Mouse (Mus musculus) G1E (cell line): Measurements from ENCODE around the gene Vav1. TPM values are rescaled to one million over a fixed set of nuclear protein-coding genes. Genes with fewer than 3 reads are reported as not detected.

Experiments used
- ATAC-seq: 2 replicates; pipeline ENCODE4 v1.8.0; 2016; ENCODE audit warnings: mild to moderate bottlenecking; ENCODE audit not compliant: insufficient number of reproducible peaks, poor library complexity, low FRiP score, severe bottlenecking; ENCODE audit errors: extremely low read depth
- DNase-seq: peaks from one replicate; pipeline ENCODE4 v3.0.0; 2012; ENCODE audit warnings: low spot score
- H3K27me3 ChIP-seq: 2 replicates; pipeline ENCODE4 v1.6.1; 2012; ENCODE audit warnings: mild to moderate bottlenecking, low read length, inconsistent platforms; ENCODE audit not compliant: insufficient read depth
- H3K36me3 ChIP-seq: replicated peaks from 2 replicates; pipeline ENCODE3; 2012; ENCODE audit warnings: mild to moderate bottlenecking, inconsistent platforms
- H3K4me1 ChIP-seq: 2 replicates; pipeline ENCODE4 v1.6.1; 2012; ENCODE audit warnings: low read depth, low read length, inconsistent platforms, mixed read lengths; ENCODE audit not compliant: insufficient read depth
- H3K4me3 ChIP-seq: 2 replicates; pipeline ENCODE4 v1.5.1; 2012; ENCODE audit warnings: low read depth, mild to moderate bottlenecking, inconsistent platforms, low read length, moderate library complexity, mixed read lengths
- H3K9me3 ChIP-seq: replicated peaks from 2 replicates; pipeline ENCODE4 v1.6.1; 2012; ENCODE audit warnings: inconsistent platforms
- CTCF ChIP-seq: IDR thresholded peaks from 2 replicates; pipeline ENCODE4 v1.5.1; 2012; ENCODE audit warnings: low read depth, low read length, inconsistent platforms, mixed read lengths
- GATA1 ChIP-seq: IDR thresholded peaks from 2 replicates; pipeline ENCODE4 v1.6.1; 2012; ENCODE audit warnings: borderline replicate concordance, low read length, inconsistent platforms, mixed read lengths
- GATA2 ChIP-seq: IDR thresholded peaks from 2 replicates; pipeline ENCODE4 v1.6.1; 2012; ENCODE audit warnings: low read depth, low read length, inconsistent platforms, borderline replicate concordance
- POLR2AphosphoS5 ChIP-seq: IDR thresholded peaks from 2 replicates; pipeline ENCODE4 v1.6.1; 2012; ENCODE audit warnings: low read depth, low read length, inconsistent platforms; ENCODE audit not compliant: insufficient replicate concordance
- TAL1 ChIP-seq: conservative IDR thresholded peaks from 2 replicates; pipeline ENCODE4 v1.6.1; 2012; ENCODE audit warnings: low read depth, low read length, inconsistent platforms, mixed read lengths
- polyA plus RNA-seq: library from polyadenylated mRNA; stranded (reverse); fragments of >175 nt; gene quantifications from 2 replicates; pipeline ENCODE4 v1.2.3, GENCODE M21; 2012
- total RNA-seq, 2 experiments: library from RNA; stranded (forward) in 1 of 2; stranded (reverse) in 1 of 2; fragments of 200-1000 nt in 1 of 2; fragments of >200 nt in 1 of 2; fragmentation: Nextera tagmentation in 1 of 2; gene quantifications; 2 replicates each; pipeline ENCODE4 v1.2.3; 2014 to 2017

Vav1 gene
- total and polyA plus RNA-seq, 3 experiments = 48.1 to 175 (median 50.0) TPM

DNA sequence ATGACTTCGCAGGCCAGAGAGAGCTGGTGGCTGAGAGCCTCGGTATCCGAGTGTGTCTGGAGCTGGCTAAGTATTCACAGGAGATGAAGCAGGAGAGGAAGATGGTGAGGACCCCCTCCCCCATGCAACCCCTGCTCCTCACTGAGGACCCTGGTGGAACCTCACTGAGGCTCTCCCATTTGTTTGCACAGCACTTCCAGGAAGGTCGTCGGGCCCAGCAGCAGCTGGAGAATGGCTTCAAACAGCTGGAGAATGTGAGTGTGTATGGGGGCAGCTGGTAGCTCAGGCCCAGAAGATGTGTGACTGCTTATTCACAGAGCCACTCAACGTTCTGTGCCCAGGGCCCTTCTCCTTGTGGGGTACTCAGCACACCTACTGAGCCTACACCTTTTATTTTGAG lies 25.6 kb upstream of the Vav1 start:
- DNase-seq (no peak), ATAC-seq (no peak)
- no peak overlapping the region for H3K4me3 ChIP-seq
- H3K4me1 ChIP-seq = peaks cover 37% of the 10 kb centered on the region
- H3K36me3 ChIP-seq = peaks cover 59% of the 10 kb centered on the region
- H3K9me3 ChIP-seq = no peaks in the 10 kb centered on the region
- TF ChIP-seq GATA1 (no peak), POLR2AphosphoS5 (no peak)
- peaks cover 6% of the 10 kb centered on the region; the same call in 1 of the 2 replicates for H3K27me3 ChIP-seq

DNA sequence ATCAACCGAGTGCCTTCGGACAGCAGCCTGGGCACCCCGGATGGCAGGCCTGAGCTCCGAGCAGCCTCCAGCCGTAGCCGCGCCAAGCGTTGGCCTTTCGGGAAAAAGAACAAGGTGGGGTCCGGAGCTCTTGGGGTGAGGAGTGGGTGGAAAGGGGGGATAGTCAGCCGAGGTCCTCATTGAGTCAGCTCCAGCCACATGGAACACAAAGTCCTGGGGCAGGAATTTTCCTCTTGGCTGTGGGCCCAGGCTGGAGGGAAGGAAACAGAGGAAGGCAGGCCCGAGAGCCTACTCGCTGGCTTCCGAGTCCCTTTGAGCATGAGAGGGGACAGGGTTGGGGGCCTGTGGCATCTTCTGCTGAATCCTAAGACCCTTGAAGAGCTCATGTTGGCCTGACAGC lies 23.5 kb upstream of the Vav1 start:
- H3K36me3 ChIP-seq = peaks cover 78% of the 10 kb centered on the region
- no peak for DNase-seq

DNA sequence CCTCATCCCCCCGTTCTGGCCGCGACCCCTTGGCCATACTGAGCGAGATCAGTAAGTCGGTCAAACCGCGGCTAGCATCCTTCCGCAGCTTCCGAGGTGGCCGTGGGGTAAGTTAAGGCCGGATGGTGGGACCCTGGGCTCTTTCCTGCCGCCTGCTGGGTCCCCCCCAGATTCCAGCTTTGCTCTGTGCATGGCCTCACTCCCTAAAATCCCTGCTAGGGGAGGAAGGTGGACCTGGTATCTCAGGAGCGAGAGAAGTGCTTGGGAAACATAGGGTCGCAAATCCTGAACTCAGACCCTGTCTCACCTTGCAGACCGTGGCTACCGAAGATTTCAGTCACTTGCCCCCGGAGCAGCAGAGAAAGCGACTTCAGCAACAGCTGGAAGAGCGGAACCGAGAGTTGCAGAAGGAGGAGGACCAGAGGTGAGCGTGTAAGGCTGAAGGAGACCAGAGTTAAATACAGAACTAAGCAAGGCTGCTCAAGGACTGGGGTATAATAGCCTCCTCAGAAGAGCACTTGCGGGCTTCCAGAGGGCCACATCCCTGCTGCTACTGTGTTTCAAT lies 21.9 kb upstream of the Vav1 start:
- Histone ChIP-seq H3K27me3 (no peaks in the 10 kb centered on the region), H3K4me3 (no peak overlapping the region), H3K36me3 (peaks cover 92% of the 10 kb centered on the region), H3K9me3 (no peaks in the 10 kb centered on the region), H3K4me1 (peaks cover 15% of the 10 kb centered on the region)
- TF ChIP-seq TAL1 (no peak), CTCF (no peak), GATA1 (no peak), GATA2 (no peak), POLR2AphosphoS5 (no peak)
- ATAC-seq (no peak), DNase-seq (no peak)

More for the DNA sequence above, 23.5 kb upstream of the Vav1 start:
- no peak overlapping the region for H3K4me3 ChIP-seq
- H3K9me3 ChIP-seq = no peaks in the 10 kb centered on the region
- peaks cover 18% of the 10 kb centered on the region for H3K4me1 ChIP-seq
- peaks cover 4% of the 10 kb centered on the region; the same call in 1 of the 2 replicates for H3K27me3 ChIP-seq
- ATAC-seq = no peak
- TF ChIP-seq CTCF (no peak), POLR2AphosphoS5 (no peak), GATA1 (no peak), GATA2 (no peak), TAL1 (no peak)

DNA sequence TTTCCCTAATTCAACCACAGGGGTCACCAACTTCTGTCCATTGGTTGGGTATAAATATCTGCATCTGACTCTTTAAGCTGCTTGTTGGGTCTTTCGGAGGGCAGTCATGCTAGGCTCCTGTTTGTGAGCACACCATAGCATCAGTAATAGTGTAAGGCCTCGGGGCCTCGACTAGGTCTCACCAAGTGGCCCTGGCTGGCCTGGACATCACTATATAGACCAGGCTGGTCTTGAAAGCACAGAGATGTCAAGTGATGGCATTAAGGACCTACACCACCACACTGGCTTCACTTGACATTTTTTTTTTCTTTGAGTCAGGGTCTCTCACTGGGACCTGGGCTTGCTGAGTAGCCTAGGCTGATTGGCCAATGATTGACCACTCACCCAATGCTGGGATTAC lies 20.7 kb upstream of the Vav1 start:
- no peak for TF ChIP-seq TAL1
- TF ChIP-seq GATA1 = no peak
- TF ChIP-seq CTCF = no peak
- TF ChIP-seq GATA2 = no peak
- no peak for TF ChIP-seq POLR2AphosphoS5
- Histone ChIP-seq H3K27me3 (no peaks in the 10 kb centered on the region), H3K9me3 (no peaks in the 10 kb centered on the region), H3K4me1 (peaks cover 16% of the 10 kb centered on the region), H3K36me3 (peaks cover 96% of the 10 kb centered on the region), H3K4me3 (no peak overlapping the region)
- DNase-seq (no peak), ATAC-seq (no peak)

DNA sequence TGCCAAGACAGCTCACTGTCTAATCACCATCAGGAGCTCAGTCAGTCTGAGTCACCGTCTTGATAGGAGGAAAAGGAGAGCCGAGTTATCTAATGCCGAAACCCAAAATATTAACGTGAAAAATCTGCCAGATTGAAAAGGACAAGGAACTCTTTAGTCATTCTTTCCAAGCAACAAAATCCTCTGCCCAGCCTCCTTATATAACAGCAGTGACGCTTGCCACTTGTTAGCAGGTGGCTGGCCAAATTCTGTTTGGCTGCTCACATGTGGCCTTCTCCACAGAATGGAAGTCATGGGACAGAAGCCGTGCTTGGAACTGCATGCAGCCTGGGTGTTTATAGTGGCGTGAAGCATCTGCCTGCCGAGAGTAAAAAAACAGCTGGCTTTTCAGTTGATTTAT lies 19.2 kb upstream of the Vav1 start:
- Histone ChIP-seq H3K9me3 (no peaks in the 10 kb centered on the region), H3K4me3 (no peak overlapping the region), H3K27me3 (no peaks in the 10 kb centered on the region), H3K4me1 (peaks cover 23% of the 10 kb centered on the region), H3K36me3 (peaks cover 94% of the 10 kb centered on the region)
- TF ChIP-seq GATA2 (no peak), GATA1 (no peak), POLR2AphosphoS5 (no peak), CTCF (no peak)
- ATAC-seq (no peak), DNase-seq (no peak)

DNA sequence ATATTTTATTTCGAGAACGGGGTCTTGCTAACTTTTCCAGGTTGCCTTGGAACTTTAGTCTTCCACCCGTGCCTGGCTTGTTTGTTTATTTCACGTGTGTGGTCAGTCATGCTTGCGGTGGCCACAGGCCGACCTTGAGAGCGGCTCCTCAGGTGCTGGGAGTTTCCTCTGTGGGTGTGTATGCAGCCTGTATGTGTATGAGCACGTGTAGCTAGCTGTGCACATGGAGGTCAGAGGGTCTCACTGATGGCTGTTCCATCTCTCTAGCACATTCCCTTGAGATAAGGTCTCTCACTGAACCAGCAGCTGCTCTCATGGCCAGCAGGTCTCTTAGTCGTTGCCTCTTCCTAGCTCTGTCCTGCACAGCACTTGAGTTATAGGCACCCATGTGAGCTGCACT lies 18.5 kb upstream of the Vav1 start:
- H3K9me3 ChIP-seq = no peaks in the 10 kb centered on the region
- H3K27me3 ChIP-seq = no peaks in the 10 kb centered on the region
- H3K4me3 ChIP-seq = no peak overlapping the region
- DNase-seq (no peak), ATAC-seq (no peak)
- peaks cover 29% of the 10 kb centered on the region for H3K4me1 ChIP-seq
- peaks cover 89% of the 10 kb centered on the region for H3K36me3 ChIP-seq
- no peak for TF ChIP-seq TAL1
- TF ChIP-seq GATA1 = no peak
- no peak for TF ChIP-seq GATA2
- TF ChIP-seq POLR2AphosphoS5 = no peak
- TF ChIP-seq CTCF = no peak

DNA sequence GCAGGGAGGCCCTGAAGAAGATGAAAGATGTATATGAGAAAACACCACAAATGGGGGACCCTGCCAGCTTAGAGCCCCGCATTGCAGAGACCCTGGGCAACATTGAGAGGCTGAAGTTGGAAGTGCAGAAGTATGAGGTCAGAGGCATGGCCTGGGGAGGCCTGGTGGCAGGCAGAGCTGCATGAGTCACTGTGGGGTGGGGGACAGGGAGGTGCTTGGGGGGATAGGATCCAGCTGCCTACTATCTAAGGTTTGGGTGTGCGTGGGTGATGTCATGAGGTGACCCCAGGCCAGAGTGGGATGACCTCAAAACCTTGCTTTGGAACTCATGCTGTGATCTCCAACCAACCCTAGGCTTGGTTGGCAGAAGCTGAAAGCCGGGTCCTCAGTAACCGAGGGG lies 17.6 kb upstream of the Vav1 start:
- DNase-seq (no peak), ATAC-seq (no peak)
- TF ChIP-seq GATA2 (no peak), TAL1 (no peak), POLR2AphosphoS5 (no peak), CTCF (no peak), GATA1 (no peak)
- Histone ChIP-seq H3K36me3 (peaks cover 80% of the 10 kb centered on the region), H3K27me3 (peaks cover 2% of the 10 kb centered on the region), H3K9me3 (no peaks in the 10 kb centered on the region), H3K4me1 (peaks cover 31% of the 10 kb centered on the region), H3K4me3 (no peak overlapping the region)
